Mouse (Mus musculus) heart, adult 2 months (tissue): ENCODE data around the gene Teddm2. TPM values are rescaled to one million over a fixed set of nuclear protein-coding genes. Genes with fewer than 3 reads are reported as not detected.
A peak's percentile ranks its signal among the peaks of the same experiment; 100 is the strongest.

Experiments used
- DNase-seq, 2 experiments: peaks; one replicate each; pipeline ENCODE4 v3.0.0; 2021
- H3K27ac ChIP-seq: fragments of 200-600 bp; 2 replicates; pipeline ENCODE4 v1.8.1; 2022
- H3K27me3 ChIP-seq: fragments of 200-500 bp; 2 replicates; pipeline ENCODE4 v1.6.1; 2012; ENCODE audit warnings: mild to moderate bottlenecking, low read length, inconsistent platforms, mixed read lengths; ENCODE audit not compliant: control insufficient read depth, insufficient read depth
- H3K36me3 ChIP-seq: fragments of 200-500 bp; 2 replicates; pipeline ENCODE4 v1.6.1; 2012; ENCODE audit warnings: low read length, inconsistent platforms; ENCODE audit not compliant: control insufficient read depth, insufficient read depth
- H3K4me1 ChIP-seq: fragments of 200-500 bp; 2 replicates; pipeline ENCODE4 v1.6.1; 2011; ENCODE audit warnings: low read length; ENCODE audit not compliant: control insufficient read depth, insufficient read depth
- H3K4me3 ChIP-seq: fragments of 200-600 bp; 2 replicates; pipeline ENCODE4 v1.8.1; 2022
- H3K79me2 ChIP-seq: fragments of 200-500 bp; replicated peaks from 2 replicates; pipeline ENCODE4 v1.6.1; 2012; ENCODE audit warnings: mild to moderate bottlenecking, inconsistent platforms, low read length, moderate library complexity, mixed read lengths; ENCODE audit not compliant: control insufficient read depth, insufficient read depth
- H3K9ac ChIP-seq: fragments of 200-500 bp; 2 replicates; pipeline ENCODE4 v1.6.1; 2012; ENCODE audit warnings: low read depth, mild to moderate bottlenecking, control low read depth, inconsistent platforms, low read length, mixed read lengths
- CTCF ChIP-seq: fragments of 200-600 bp; IDR thresholded peaks from 2 replicates; pipeline ENCODE4 v1.8.1; 2022; ENCODE audit warnings: antibody characterized with exemption, mild to moderate bottlenecking, moderate library complexity
- EP300 ChIP-seq: fragments of 200-500 bp; IDR thresholded peaks from 2 replicates; pipeline ENCODE4 v1.6.1; 2011; ENCODE audit warnings: low read depth, low read length, control low read depth; ENCODE audit not compliant: insufficient read depth
- POLR2A ChIP-seq: fragments of 200-500 bp; IDR thresholded peaks from 2 replicates; pipeline ENCODE4 v1.6.1; 2011; ENCODE audit warnings: mild to moderate bottlenecking, low read depth, low read length, control low read depth; ENCODE audit not compliant: insufficient read depth
- WGBS: fragments of 180-500 bp; shearing (Covaris S2); methylation state at CpG from one replicate; pipeline ENCODE4 v1.1.7; 2018; 5-methylcytosine and 5-hydroxymethylcytosine counted together
- intact Hi-C: fragments of 180-260 bp; cut with DNase I; formaldehyde crosslinking; loops from one replicate; pipeline ENCODE4 v1.15.1; 2025
- polyA plus RNA-seq: library from polyadenylated mRNA; depleted of rRNA; stranded (reverse); fragments of >200 nt; gene quantifications from 2 replicates; pipeline ENCODE4 v1.2.3, GENCODE M21; 2012
- total RNA-seq, 2 experiments: library from RNA; stranded (reverse); gene quantifications; 2 replicates each; pipeline ENCODE4 v1.2.3; 2021

Gene Teddm2
- total and polyA plus RNA-seq, 3 experiments, result 0.49 to 0.91 (median 0.91) TPM

GRCm38 (mm10) chr1:153836036-153836435, 64.0 kb downstream of the Teddm2 start:
- Histone ChIP-seq H3K79me2 (no peaks in the 10 kb centered on the region), H3K4me3 (no peak overlapping the region), H3K27ac (no peak overlapping the region), H3K27me3 (no peaks in the 10 kb centered on the region), H3K36me3 (no peaks in the 10 kb centered on the region), H3K4me1 (no peaks in the 10 kb centered on the region), H3K9ac (no peak overlapping the region)
- intact Hi-C loops, result no loop called here
- WGBS, result 36% methylated on average over 4 of the region's 4 CpGs
- DNase-seq, result no peak
- TF ChIP-seq EP300 (no peak), POLR2A (no peak), CTCF (no peak)

- no peak overlapping the region for H3K27ac ChIP-seq
- intact Hi-C loops, result no loop called here
- H3K4me3 ChIP-seq, result no peak overlapping the region
- no peaks in the 10 kb centered on the region for H3K36me3 ChIP-seq
- H3K4me1 ChIP-seq, result no peaks in the 10 kb centered on the region
- H3K27me3 ChIP-seq, result no peaks in the 10 kb centered on the region
- DNase-seq, result no peak
- TF ChIP-seq POLR2A, result no peak
- no peak for TF ChIP-seq CTCF
- TF ChIP-seq EP300, result no peak
- WGBS, result 65% methylated on average over 4 of the region's 4 CpGs
- H3K9ac ChIP-seq, result no peak overlapping the region
- H3K79me2 ChIP-seq, result no peaks in the 10 kb centered on the region
Observed at GRCm38 (mm10) chr1:153830746-153831145, 69.3 kb downstream of the Teddm2 start.

- DNase-seq, result no peak
- H3K79me2 ChIP-seq, result no peaks in the 10 kb centered on the region
- no peak overlapping the region for H3K27ac ChIP-seq
- 68% methylated on average over 3 of the region's 3 CpGs for WGBS
- no peaks in the 10 kb centered on the region for H3K4me1 ChIP-seq
- intact Hi-C loops, result no loop called here
- no peak overlapping the region for H3K4me3 ChIP-seq
- H3K27me3 ChIP-seq, result no peaks in the 10 kb centered on the region
- no peaks in the 10 kb centered on the region for H3K36me3 ChIP-seq
- no peak overlapping the region for H3K9ac ChIP-seq
- TF ChIP-seq CTCF (no peak), EP300 (no peak), POLR2A (no peak)
Observed at GRCm38 (mm10) chr1:153820216-153820615, 79.8 kb downstream of the Teddm2 start.

GRCm38 (mm10) chr1:153814278-153814677, 85.8 kb downstream of the Teddm2 start:
- no peak overlapping the region for H3K4me3 ChIP-seq
- H3K27ac ChIP-seq, result no peak overlapping the region
- H3K79me2 ChIP-seq, result no peaks in the 10 kb centered on the region
- WGBS, result 11% methylated on average over 2 of the region's 2 CpGs
- DNase-seq, result no peak
- no peaks in the 10 kb centered on the region for H3K4me1 ChIP-seq
- TF ChIP-seq EP300 (no peak), POLR2A (no peak), CTCF (no peak)
- H3K27me3 ChIP-seq, result no peaks in the 10 kb centered on the region
- intact Hi-C loops, result no loop called here
- H3K9ac ChIP-seq, result no peak overlapping the region
- no peaks in the 10 kb centered on the region for H3K36me3 ChIP-seq

GRCm38 (mm10) chr1:153807390-153807993, 92.5 kb downstream of the Teddm2 start:
- no peaks in the 10 kb centered on the region for H3K4me1 ChIP-seq
- no peaks in the 10 kb centered on the region for H3K36me3 ChIP-seq
- no peak overlapping the region for H3K9ac ChIP-seq
- TF ChIP-seq CTCF (peak; percentile 88), EP300 (no peak)
- DNase-seq, result peak; percentile 44 to 46
- intact Hi-C loops, result loop anchor here (1.0 to 5.0 kb wide), 3 partner anchors 60 to 374 kb away; partner anchors contain the start of gene Rnasel
- WGBS, result 33% methylated on average over 13 of the region's 13 CpGs
- 0 out of 2 replicates have a peak overlapping the region, but pooled peaks have one; percentile 24 for H3K4me3 ChIP-seq
- no peaks in the 10 kb centered on the region for H3K79me2 ChIP-seq
- H3K27ac ChIP-seq, result no peak overlapping the region
- H3K27me3 ChIP-seq, result no peaks in the 10 kb centered on the region

- H3K4me3 ChIP-seq, result no peak overlapping the region
- H3K27me3 ChIP-seq, result no peaks in the 10 kb centered on the region
- no peaks in the 10 kb centered on the region for H3K79me2 ChIP-seq
- H3K4me1 ChIP-seq, result no peaks in the 10 kb centered on the region
- H3K27ac ChIP-seq, result no peak overlapping the region; the same call in 1 of the 2 replicates
- intact Hi-C loops, result no loop called here
- H3K36me3 ChIP-seq, result no peaks in the 10 kb centered on the region
- H3K9ac ChIP-seq, result no peak overlapping the region
- WGBS, result 66% methylated on average over 8 of the region's 8 CpGs
- DNase-seq, result peak in 1 of 2 experiments; percentile 23
- TF ChIP-seq EP300, result no peak
- no peak for TF ChIP-seq POLR2A
- TF ChIP-seq CTCF, result no peak
Observed at GRCm38 (mm10) chr1:153803530-153803929, 96.5 kb downstream of the Teddm2 start.
